Mouse (Mus musculus): ENCODE data around the gene Txndc17.
A peak's percentile ranks its signal among the peaks of the same experiment; 100 is the strongest.

The Txndc17 gene

GRCm38 (mm10) chr11:72223414-72223813, 16.1 kb downstream of the Txndc17 start:
- no peak for DNase-seq (ENCODE audit: inconsistent ontology term)

DNA sequence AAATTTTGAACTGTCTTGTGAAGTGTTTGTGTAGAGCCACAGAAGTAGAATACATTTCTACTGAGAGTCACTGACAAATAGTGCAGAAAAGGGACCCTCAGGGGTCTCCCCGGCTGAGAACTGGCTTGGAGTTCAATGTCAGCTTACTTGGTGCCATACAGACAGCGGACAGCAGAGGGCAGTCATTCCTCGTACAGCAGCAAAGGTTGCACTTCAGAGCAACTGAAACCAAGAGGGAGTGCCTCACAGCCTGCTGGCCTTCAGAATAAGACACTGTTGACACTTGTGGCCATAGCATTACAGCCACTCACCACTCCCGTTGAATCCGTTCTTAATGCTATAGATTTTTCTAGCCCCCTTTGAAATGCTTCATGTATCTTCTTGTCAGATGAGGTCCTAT, 17.5 kb downstream of the Txndc17 start:
- peak; percentile 70 for DNase-seq (ENCODE audit: inconsistent ontology term)

- peak; percentile 89 for DNase-seq (ENCODE audit: inconsistent ontology term)
Measured at GRCm38 (mm10) chr11:72226020-72226791, 18.9 kb downstream of the Txndc17 start.

DNA sequence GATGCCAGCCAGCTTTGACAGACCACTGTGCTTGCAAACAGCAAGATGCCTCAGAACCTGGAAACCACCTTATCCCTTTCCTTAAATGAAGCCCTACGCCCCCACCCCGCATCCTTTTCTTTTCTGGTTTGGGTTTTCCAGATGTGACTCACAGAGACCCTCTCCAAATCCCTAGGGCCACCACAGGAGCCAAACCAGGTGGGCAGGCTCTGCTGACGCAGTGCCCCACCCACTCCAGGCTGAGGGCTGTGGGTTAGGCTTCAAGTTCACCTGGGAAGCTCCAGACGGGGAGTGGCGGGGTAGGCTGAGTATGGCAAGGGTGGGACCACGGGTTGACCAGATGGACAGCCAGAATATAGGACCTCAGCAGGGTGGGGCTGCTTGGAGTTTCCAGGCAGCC, 19.6 kb downstream of the Txndc17 start:
- DNase-seq (ENCODE audit: inconsistent ontology term): no peak

GRCm38 (mm10) chr11:72228513-72228912, 21.2 kb downstream of the Txndc17 start:
- DNase-seq (ENCODE audit: inconsistent ontology term): no peak

DNA sequence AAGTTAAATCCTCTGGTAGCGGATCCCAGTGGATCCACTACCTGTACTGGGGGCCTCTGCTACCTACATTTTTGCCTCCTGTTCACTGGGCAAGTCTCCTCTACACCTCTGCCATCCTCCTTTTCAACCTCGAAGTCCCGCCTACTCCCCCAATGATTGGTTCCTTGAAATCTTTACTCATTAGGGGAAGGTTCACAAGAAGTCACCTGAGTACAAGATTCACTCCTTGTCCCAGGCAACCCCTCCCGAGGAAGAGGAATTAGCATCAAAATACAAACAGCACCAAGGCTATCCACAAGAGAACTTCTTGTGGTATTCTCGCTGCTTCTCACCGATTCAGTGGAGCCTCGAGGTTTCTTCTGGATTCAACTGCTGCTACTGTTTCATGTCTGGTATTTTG, 24.7 kb downstream of the Txndc17 start:
- DNase-seq (ENCODE audit: inconsistent ontology term): no peak

DNA sequence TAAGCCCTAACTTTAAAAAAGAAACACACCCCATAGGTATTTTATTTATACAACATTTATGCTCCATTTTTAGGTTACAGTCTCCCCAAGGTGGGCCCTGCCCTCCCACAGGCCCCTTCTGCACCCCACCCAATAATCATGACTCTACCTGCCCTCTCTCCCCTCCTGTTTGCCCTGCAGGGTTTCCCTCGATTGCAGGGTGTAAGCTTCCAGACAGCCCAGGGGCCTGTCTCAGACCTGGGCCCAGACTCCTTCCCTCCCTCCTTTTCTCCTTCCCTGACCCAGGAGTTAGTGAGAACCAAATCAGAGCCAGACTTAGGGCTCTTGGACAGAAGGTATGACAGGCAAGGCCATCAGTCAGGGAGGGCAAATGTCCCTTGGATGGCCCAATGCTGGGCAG, 25.6 kb downstream of the Txndc17 start:
- no peak for DNase-seq (ENCODE audit: inconsistent ontology term)

DNA sequence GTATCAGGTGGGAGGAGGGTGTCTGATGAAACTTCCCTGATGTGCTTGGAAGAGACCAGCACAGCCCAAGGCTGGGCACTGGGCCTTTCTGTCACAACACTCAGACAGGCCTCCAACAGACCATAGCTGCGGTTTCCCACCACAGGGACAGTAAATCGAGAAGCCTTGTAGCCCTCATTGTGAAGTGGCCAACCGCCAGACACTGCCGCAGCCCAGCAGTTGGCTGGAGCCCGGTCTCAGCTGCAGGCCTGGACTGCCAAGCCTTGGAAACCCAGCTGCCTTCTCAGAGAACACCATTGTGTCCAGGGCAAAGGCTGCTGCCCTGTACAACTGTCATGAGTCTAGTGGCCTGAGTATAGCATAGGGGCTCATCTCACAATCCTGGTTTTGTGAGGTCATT, 26.7 kb downstream of the Txndc17 start:
- peak; percentile 92 for DNase-seq (ENCODE audit: inconsistent ontology term)

- no peak for DNase-seq (ENCODE audit: inconsistent ontology term)
Measured at GRCm38 (mm10) chr11:72240062-72240860, 32.9 kb downstream of the Txndc17 start.

DNA sequence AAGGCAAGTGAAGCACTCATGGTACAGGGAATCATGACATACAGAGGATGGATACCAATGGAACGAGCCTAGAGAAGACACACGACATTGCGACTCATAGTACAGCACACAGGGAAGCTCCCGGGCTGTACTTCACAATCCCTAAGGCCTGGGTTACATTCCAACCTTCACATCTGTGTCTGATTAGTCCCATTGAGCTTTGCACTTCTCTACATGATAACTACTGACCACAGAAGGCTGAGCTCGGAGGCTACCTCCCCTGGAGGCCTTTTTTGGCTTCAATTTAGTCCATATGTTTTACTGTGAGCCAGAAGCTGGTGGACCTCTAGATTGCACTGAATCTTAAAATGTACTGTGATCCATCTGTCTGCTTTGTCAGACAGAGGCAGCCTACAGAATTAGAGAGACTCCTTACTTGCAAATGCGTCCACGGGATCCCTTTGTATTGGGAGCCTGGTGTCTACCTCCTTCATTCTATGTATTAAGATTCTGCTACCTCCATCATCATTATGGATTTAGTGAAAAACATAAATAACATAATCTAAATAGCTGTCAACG, 37.9 kb downstream of the Txndc17 start:
- no peak for DNase-seq (ENCODE audit: inconsistent ontology term)

- DNase-seq (ENCODE audit: inconsistent ontology term): no peak
Measured at GRCm38 (mm10) chr11:72255629-72256028, 48.3 kb downstream of the Txndc17 start.

GRCm38 (mm10) chr11:72256441-72256840, 49.1 kb downstream of the Txndc17 start:
- DNase-seq (ENCODE audit: inconsistent ontology term): no peak
